Mouse (Mus musculus) lung, adult 2 months (tissue): Measurements from ENCODE around the gene Itk. TPM values are rescaled to one million over a fixed set of nuclear protein-coding genes. Genes with fewer than 3 reads are reported as not detected.

Experiments used
- DNase-seq: peaks from one replicate; pipeline ENCODE4 v3.0.0; 2022
- H3K4me1 ChIP-seq: fragments of 200-500 bp; 2 replicates; pipeline ENCODE4 v1.6.1; 2011; ENCODE audit warnings: low read length; ENCODE audit not compliant: control insufficient read depth, insufficient read depth
- H3K4me3 ChIP-seq: fragments of 200-500 bp; replicated peaks from 2 replicates; pipeline ENCODE3; 2011; ENCODE audit warnings: low read depth, mild to moderate bottlenecking, control low read depth, low read length; ENCODE audit errors: extremely low read depth
- CTCF ChIP-seq: fragments of 200-500 bp; IDR thresholded peaks from 2 replicates; pipeline ENCODE4 v1.5.1; 2011; ENCODE audit warnings: mild to moderate bottlenecking, low read length, control low read depth; ENCODE audit not compliant: insufficient read depth
- POLR2A ChIP-seq: fragments of 200-500 bp; IDR thresholded peaks from 2 replicates; pipeline ENCODE4 v1.6.1; 2011; ENCODE audit warnings: low read depth, mild to moderate bottlenecking, control low read depth, low read length, borderline replicate concordance; ENCODE audit errors: extremely low read depth
- WGBS: fragments of 180-500 bp; shearing (Covaris S2); methylation state at CpG from one replicate; pipeline ENCODE4 v1.1.7; 2018; 5-methylcytosine and 5-hydroxymethylcytosine counted together
- polyA plus RNA-seq: library from polyadenylated mRNA; depleted of rRNA; stranded (reverse); fragments of >200 nt; gene quantifications from 2 replicates; pipeline ENCODE4 v1.2.3, GENCODE M21; 2012

The Itk gene
- polyA plus RNA-seq, 1 experiment = 1.7 TPM

GRCm38 (mm10) chr11:46395088-46395487 lies 5.8 kb upstream of the Itk start:
- TF ChIP-seq POLR2A = no peak
- TF ChIP-seq CTCF = no peak
- Histone ChIP-seq H3K4me1 (no peaks in the 10 kb centered on the region), H3K4me3 (no peak overlapping the region)
- DNase-seq = no peak
- 82% methylated on average over 2 of the region's 2 CpGs for WGBS

DNA sequence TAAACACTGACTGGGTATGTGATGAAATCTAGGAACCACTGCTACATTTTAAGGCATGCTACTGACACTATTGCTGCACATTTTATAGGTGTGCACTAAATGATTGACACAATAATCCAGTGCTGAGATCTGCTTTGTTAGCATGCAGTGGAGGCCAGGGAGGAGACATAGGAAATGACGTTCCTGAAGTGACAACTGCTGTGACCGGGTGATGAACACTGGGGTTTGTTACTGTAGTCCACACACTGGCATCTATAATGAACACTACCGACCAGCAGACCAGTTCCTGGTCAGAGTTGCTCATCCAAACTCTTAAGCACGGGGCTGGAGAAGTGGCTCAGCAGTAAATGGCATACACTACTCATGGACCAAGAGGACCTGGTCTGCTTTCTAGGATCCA lies 4.1 kb upstream of the Itk start:
- TF ChIP-seq POLR2A (no peak), CTCF (no peak)
- no peak for DNase-seq
- WGBS = 70% methylated on average over 4 of the region's 4 CpGs
- Histone ChIP-seq H3K4me3 (no peak overlapping the region), H3K4me1 (no peaks in the 10 kb centered on the region)

DNA sequence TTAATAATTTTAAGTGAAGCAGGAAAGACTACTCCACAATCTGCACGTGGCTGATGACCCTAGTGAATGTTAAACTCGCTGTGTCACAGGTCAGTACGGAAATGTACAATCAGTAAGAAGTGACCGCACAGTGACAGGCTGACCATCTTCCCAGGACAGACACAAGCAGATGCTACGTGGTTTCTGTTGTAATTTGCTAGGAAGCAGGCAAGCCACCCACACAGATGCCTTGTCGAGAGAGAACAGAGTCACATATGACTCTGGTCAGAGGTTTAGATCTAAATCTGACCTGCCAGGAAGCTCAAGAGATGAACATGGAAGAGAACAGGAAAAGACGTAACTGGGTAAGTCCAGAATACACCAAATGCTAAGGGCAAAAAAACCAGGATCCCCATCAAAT lies 3.6 kb upstream of the Itk start:
- 63% methylated on average over 7 of the region's 7 CpGs for WGBS
- no peak for TF ChIP-seq CTCF
- TF ChIP-seq POLR2A = no peak

DNA sequence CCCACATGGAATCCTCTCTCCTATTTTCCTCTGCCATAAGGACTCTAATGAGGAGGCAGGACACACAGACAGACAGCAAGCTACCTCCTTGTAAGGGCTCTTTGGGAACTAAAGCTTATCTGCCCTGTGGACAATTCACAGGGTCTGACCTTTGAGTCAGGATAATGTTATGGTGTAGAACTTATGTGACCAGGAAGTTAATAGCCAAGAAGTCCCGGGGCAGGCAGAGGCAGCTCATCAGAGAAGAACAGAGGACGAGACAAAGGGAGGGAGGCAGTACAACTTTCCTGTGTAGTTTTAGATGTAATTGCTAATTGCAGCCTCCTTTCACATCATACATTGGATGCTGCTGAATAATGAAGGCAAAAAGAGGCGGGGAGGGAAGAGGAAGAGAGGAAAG lies 1.3 kb upstream of the Itk start:
- H3K4me1 ChIP-seq = no peaks in the 10 kb centered on the region
- no peak for DNase-seq
- H3K4me3 ChIP-seq = no peak overlapping the region
- no peak for TF ChIP-seq POLR2A
- TF ChIP-seq CTCF = no peak
- WGBS = 49% methylated on average over 3 of the region's 3 CpGs

More for the DNA sequence above, 3.6 kb upstream of the Itk start:
- DNase-seq = no peak
- Histone ChIP-seq H3K4me3 (no peak overlapping the region), H3K4me1 (no peaks in the 10 kb centered on the region)

- TF ChIP-seq POLR2A (no peak), CTCF (no peak)
- no peak for DNase-seq
- 56% methylated on average over 6 of the region's 6 CpGs for WGBS
- no peak overlapping the region for H3K4me3 ChIP-seq
- H3K4me1 ChIP-seq = no peaks in the 10 kb centered on the region
Observed at GRCm38 (mm10) chr11:46388438-46388837, 877 bp downstream of the Itk start.

DNA sequence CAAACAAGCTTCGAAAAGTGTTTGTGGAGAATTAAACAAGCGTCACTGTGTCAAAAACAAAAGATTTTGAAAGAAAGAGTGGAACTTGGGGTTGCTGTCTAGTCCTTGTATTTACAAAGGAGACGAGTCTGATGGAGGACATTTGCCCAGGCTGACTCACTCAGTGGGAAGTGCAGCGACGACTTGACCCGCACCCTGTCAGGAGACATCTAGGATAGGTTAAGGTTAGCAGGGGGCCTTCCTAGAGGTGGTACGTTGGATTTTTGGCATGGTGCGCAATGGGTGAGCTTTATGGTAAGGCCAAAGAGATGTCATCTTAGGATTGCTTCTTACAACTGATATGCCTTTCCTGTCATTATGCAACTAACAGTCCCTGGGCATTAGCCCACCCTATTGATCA lies 2.3 kb downstream of the Itk start:
- no peak for TF ChIP-seq CTCF
- TF ChIP-seq POLR2A = no peak
- no peak overlapping the region for H3K4me3 ChIP-seq
- no peak for DNase-seq
- no peaks in the 10 kb centered on the region for H3K4me1 ChIP-seq
- 84% methylated on average over 8 of the region's 8 CpGs for WGBS

DNA sequence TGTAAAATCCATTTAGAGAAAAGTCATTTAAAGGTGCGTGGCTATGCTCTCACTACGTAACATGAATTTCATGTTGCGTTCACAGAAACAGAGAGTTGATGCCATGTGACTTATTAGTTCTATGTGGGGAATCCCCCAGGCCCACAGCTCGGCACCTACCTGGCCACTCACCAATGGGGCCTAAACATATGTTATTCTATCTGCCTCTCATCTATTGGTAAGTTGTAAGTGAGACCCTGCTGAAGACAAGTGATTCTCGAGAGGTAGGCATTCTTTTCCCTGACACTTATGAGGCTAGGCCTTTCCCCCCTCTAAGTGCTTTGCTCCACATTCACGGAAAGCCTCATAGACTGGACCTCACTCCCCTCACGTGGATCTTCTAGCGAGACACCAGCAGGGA lies 2.8 kb downstream of the Itk start:
- TF ChIP-seq POLR2A (no peak), CTCF (no peak)
- no peak for DNase-seq
- H3K4me3 ChIP-seq = no peak overlapping the region
- H3K4me1 ChIP-seq = no peaks in the 10 kb centered on the region
- 78% methylated on average over 8 of the region's 8 CpGs for WGBS

GRCm38 (mm10) chr11:46384925-46385324 lies 4.4 kb downstream of the Itk start:
- 85% methylated on average over 2 of the region's 2 CpGs for WGBS
- no peaks in the 10 kb centered on the region for H3K4me1 ChIP-seq
- no peak for TF ChIP-seq CTCF
- no peak for TF ChIP-seq POLR2A
- no peak for DNase-seq
- no peak overlapping the region for H3K4me3 ChIP-seq

- no peak for TF ChIP-seq CTCF
- no peak for TF ChIP-seq POLR2A
- whole genome bisulfite sequencing = 85% methylated on average over 4 of the region's 4 CpGs
- Histone ChIP-seq H3K4me1 (no peaks in the 10 kb centered on the region), H3K4me3 (no peak overlapping the region)
- no peak for DNase-seq
Observed at GRCm38 (mm10) chr11:46382466-46382865, 6.8 kb downstream of the Itk start.

GRCm38 (mm10) chr11:46380097-46380675 lies 9.1 kb downstream of the Itk start:
- no peak overlapping the region for H3K4me3 ChIP-seq
- no peaks in the 10 kb centered on the region for H3K4me1 ChIP-seq
- DNase-seq = no peak
- TF ChIP-seq POLR2A = no peak
- no peak for TF ChIP-seq CTCF
- 66% methylated on average over 7 of the region's 7 CpGs for WGBS
